In genomic region chr17:12506903-12507563, GRCm38 (mm10) we compare ENCODE assay signal across 8 mouse cellular contexts. TPM values are rescaled to one million over a fixed set of nuclear protein-coding genes. Genes with fewer than 3 reads are reported as not detected.
DNase-seq lines count a peak whose midpoint lies in the region; ATAC-seq lines count a peak whose summit lies in the region.

No protein-coding gene starts in this region.

- no peaks in the 10 kb centered on the region for H3K9me3 ChIP-seq in erythroblast, embryonic 14.5 days (ENCODE audit: control insufficient read depth, low read length)
- H3K9me3 ChIP-seq in embryonic facial prominence, embryonic 11.5 days (replicated peaks; ENCODE audit: control insufficient read depth, low read length) = no peaks in the 10 kb centered on the region
- H3K9me3 ChIP-seq in heart, embryonic 15.5 days (replicated peaks) = no peaks in the 10 kb centered on the region

- peak overlapping the region; percentile 64 for H3K4me2 ChIP-seq in embryonic facial prominence, embryonic 11.5 days (ENCODE audit: low read depth, low read length)
- H3K4me2 ChIP-seq in heart, embryonic 15.5 days = peak overlapping the region; percentile 85

- no peak for DNase-seq in embryonic facial prominence, embryonic 11.5 days (ENCODE audit: low spot score)
- DNase-seq in kidney, postnatal 14 days = peak; percentile 25
- peak; percentile 50 for DNase-seq in thymus, postnatal 4 days
- no peak for DNase-seq in left cerebral cortex, postnatal 4 days

- no peak overlapping the region for H3K9ac ChIP-seq in embryonic facial prominence, embryonic 11.5 days (replicated peaks; ENCODE audit: low read length)
- peak overlapping the region; percentile 43 for H3K9ac ChIP-seq in heart, embryonic 15.5 days

- intact Hi-C loops in left cerebral cortex, postnatal 4 days (cut with DNase I) = no loop called here

- WGBS in embryonic facial prominence, embryonic 11.5 days = 2% methylated on average over 65 of the region's 65 CpGs
- 2% methylated on average over 65 of the region's 65 CpGs for WGBS in heart, embryonic 15.5 days

- H3K4me3 ChIP-seq in erythroblast, embryonic 14.5 days (replicated peaks) = peak overlapping the region; percentile 30
- H3K4me3 ChIP-seq in embryonic facial prominence, embryonic 11.5 days (ENCODE audit: low read depth, low read length) = peak overlapping the region; percentile 31
- H3K4me3 ChIP-seq in heart, embryonic 15.5 days = peak overlapping the region; percentile 54

- ATAC-seq in erythroblast, adult 5-6 weeks (replicated peaks; ENCODE audit: low FRiP score, poor library complexity, severe bottlenecking) = no peak
- ATAC-seq in embryonic facial prominence, embryonic 11.5 days (replicated peaks; ENCODE audit: insufficient number of reproducible peaks, low FRiP score, low TSS enrichment, low read depth) = no peak
- ATAC-seq in heart, embryonic 15.5 days (replicated peaks; ENCODE audit: insufficient number of reproducible peaks, insufficient read depth, low FRiP score, low read depth) = no peak
- peak; percentile 38 for ATAC-seq in megakaryocyte progenitor cell, adult 5-6 weeks (replicated peaks; ENCODE audit: poor library complexity)

- no peak overlapping the region for H3K27ac ChIP-seq in embryonic facial prominence, embryonic 11.5 days (replicated peaks; ENCODE audit: low read depth, low read length)
- H3K27ac ChIP-seq in heart, embryonic 15.5 days = no peak overlapping the region

- H3K36me3 ChIP-seq in erythroblast, embryonic 14.5 days (ENCODE audit: control insufficient read depth) = no peaks in the 10 kb centered on the region
- no peaks in the 10 kb centered on the region for H3K36me3 ChIP-seq in embryonic facial prominence, embryonic 11.5 days (replicated peaks; ENCODE audit: control insufficient read depth, insufficient read depth, low read depth, low read length)
- no peaks in the 10 kb centered on the region for H3K36me3 ChIP-seq in heart, embryonic 15.5 days

- peaks cover 44% of the 10 kb centered on the region for H3K27me3 ChIP-seq in erythroblast, embryonic 14.5 days (ENCODE audit: control insufficient read depth)
- H3K27me3 ChIP-seq in embryonic facial prominence, embryonic 11.5 days (ENCODE audit: control insufficient read depth, insufficient read depth, low read length) = peaks cover 36% of the 10 kb centered on the region
- peaks cover 62% of the 10 kb centered on the region for H3K27me3 ChIP-seq in heart, embryonic 15.5 days

- H3K4me1 ChIP-seq in erythroblast, embryonic 14.5 days (ENCODE audit: control insufficient read depth) = peaks cover 7% of the 10 kb centered on the region
- H3K4me1 ChIP-seq in embryonic facial prominence, embryonic 11.5 days (ENCODE audit: control insufficient read depth, insufficient read depth, low read length) = no peaks in the 10 kb centered on the region
- H3K4me1 ChIP-seq in heart, embryonic 15.5 days (replicated peaks) = peaks cover 12% of the 10 kb centered on the region

RNA-seq across cellular contexts. Expression of gene Slc22a3, which starts 0.5 kb away (rescaled TPM):
- polyA plus RNA-seq in erythroblast, embryonic 14.5 days (2012) = 0.01 TPM in 1 of 2 replicates, not detected in the other
- 0.63 TPM in 1 of 2 replicates, not detected in the other for total RNA-seq in erythroblast, adult 5-6 weeks (2015; ENCODE audit: low replicate concordance)
- 1.0 and 1.3 TPM in 2 replicates for total RNA-seq in erythroblast, adult 5-6 weeks (2017; ENCODE audit: low replicate concordance)
- 0.04 and 0.21 TPM in 2 replicates for polyA plus RNA-seq in embryonic facial prominence, embryonic 11.5 days (2014; fragmentation: Nextera tagmentation; extraction: Ambion mirVana)
- polyA plus RNA-seq in heart, embryonic 15.5 days (2015; fragmentation: Nextera tagmentation; extraction: Ambion mirVana) = 0.45 and 1.9 TPM in 2 replicates
- 4.0 and 7.7 TPM in 2 replicates for total RNA-seq in megakaryocyte progenitor cell, adult 5-6 weeks (2015)
- 3.6 and 4.8 TPM in 2 replicates for total RNA-seq in megakaryocyte progenitor cell, adult 5-6 weeks (2017)
- 1 to 10 TPM; 7.1 to 7.8 TPM for total RNA-seq in left cerebral cortex, postnatal 4 days (2021)

Comparison
In these comparisons a context has a peak if more than half of its experiments do, and no peak if none do; other contexts are left out.
1. DNase-seq: peak in kidney, postnatal 14 days (single experiment) and thymus, postnatal 4 days (single experiment); none in embryonic facial prominence, embryonic 11.5 days (single experiment) and left cerebral cortex, postnatal 4 days (single experiment).
2. Peak in every context shown above with its lines, with median percentiles within 50 percentile points of each other: H3K4me3 ChIP-seq.